Mouse (Mus musculus) hindbrain, embryonic 16.5 days (tissue): Measurements from ENCODE around the gene Wrap73. TPM values are rescaled to one million over a fixed set of nuclear protein-coding genes. Genes with fewer than 3 reads are reported as not detected.

Source experiments
- ATAC-seq: fragments of 200-750 bp; cut with Nextera tagmentation; 2 replicates; pipeline ENCODE4 v1.8.0; 2017; ENCODE audit warnings: moderate TSS enrichment, moderate library complexity
- H3K27ac ChIP-seq: fragments of 300-500 bp; sonication (generic); 2 replicates; pipeline ENCODE4 v1.5.1; 2014; ENCODE audit warnings: low read depth, mild to moderate bottlenecking, control low read depth, low read length, moderate library complexity
- H3K27me3 ChIP-seq: fragments of 300-500 bp; sonication (generic); replicated peaks from 2 replicates; pipeline ENCODE4 v1.6.1; 2014; ENCODE audit warnings: low read length; ENCODE audit not compliant: control insufficient read depth, insufficient read depth
- H3K36me3 ChIP-seq: fragments of 300-500 bp; sonication (generic); 2 replicates; pipeline ENCODE4 v1.6.1; 2014; ENCODE audit warnings: mild to moderate bottlenecking, low read length, moderate library complexity, mixed read lengths; ENCODE audit not compliant: control insufficient read depth, insufficient read depth
- H3K4me1 ChIP-seq: fragments of 300-500 bp; sonication (generic); 2 replicates; pipeline ENCODE4 v1.6.1; 2014; ENCODE audit warnings: low read depth, low read length; ENCODE audit not compliant: control insufficient read depth, insufficient read depth
- H3K4me2 ChIP-seq: fragments of 300-500 bp; sonication (generic); 2 replicates; pipeline ENCODE4 v1.6.1; 2014; ENCODE audit warnings: mild to moderate bottlenecking, low read length, control low read depth, moderate library complexity
- H3K4me3 ChIP-seq: fragments of 300-500 bp; sonication (generic); 2 replicates; pipeline ENCODE4 v1.5.1; 2014; ENCODE audit warnings: mild to moderate bottlenecking, low read length, control low read depth, moderate library complexity
- H3K9ac ChIP-seq: fragments of 300-500 bp; sonication (generic); 2 replicates; pipeline ENCODE4 v1.6.1; 2014; ENCODE audit warnings: low read depth, mild to moderate bottlenecking, control low read depth, low read length, moderate library complexity
- H3K9me3 ChIP-seq: fragments of 300-500 bp; sonication (generic); 2 replicates; pipeline ENCODE4 v1.6.1; 2014; ENCODE audit warnings: mild to moderate bottlenecking, low read length, moderate library complexity; ENCODE audit not compliant: control insufficient read depth
- WGBS: fragments of 180-500 bp; shearing (Covaris S2); extraction: QIAGEN DNeasy Blood & Tissue Kit; methylation state at CpG from one replicate; pipeline ENCODE4 v1.1.7; 2014; 5-methylcytosine and 5-hydroxymethylcytosine counted together
- polyA plus RNA-seq: library from polyadenylated mRNA; unstranded; fragments of >200 nt; fragmentation: Nextera tagmentation; extraction: Ambion mirVana; gene quantifications from 2 replicates; pipeline ENCODE4 v1.2.1, GENCODE M21; 2015

Gene Wrap73
- polyA plus RNA-seq, 1 experiment from 2014 or later, result 45.2 TPM

GRCm38 (mm10) chr4:154146342-154146741 is 4.2 kb downstream of the Wrap73 start:
- H3K36me3 ChIP-seq, result peaks cover 12% of the 10 kb centered on the region; the same call in 1 of the 2 replicates
- no peak overlapping the region for H3K9ac ChIP-seq
- H3K4me2 ChIP-seq, result no peak overlapping the region
- peaks cover 12% of the 10 kb centered on the region for H3K4me1 ChIP-seq
- H3K27ac ChIP-seq, result no peak overlapping the region
- no peak for ATAC-seq
- H3K9me3 ChIP-seq, result no peaks in the 10 kb centered on the region
- H3K4me3 ChIP-seq, result no peak overlapping the region
- peaks cover 2% of the 10 kb centered on the region for H3K27me3 ChIP-seq
- WGBS, result 82% methylated on average over 10 of the region's 10 CpGs

GRCm38 (mm10) chr4:154154104-154154503 is 11.9 kb downstream of the Wrap73 start:
- no peak overlapping the region for H3K9ac ChIP-seq
- 78% methylated on average over 11 of the region's 11 CpGs for WGBS
- H3K27ac ChIP-seq, result no peak overlapping the region
- peaks cover 49% of the 10 kb centered on the region for H3K36me3 ChIP-seq
- H3K4me1 ChIP-seq, result peaks cover 6% of the 10 kb centered on the region
- no peak overlapping the region for H3K4me3 ChIP-seq
- H3K27me3 ChIP-seq, result no peaks in the 10 kb centered on the region
- no peak overlapping the region for H3K4me2 ChIP-seq
- no peak for ATAC-seq
- no peaks in the 10 kb centered on the region for H3K9me3 ChIP-seq

DNA sequence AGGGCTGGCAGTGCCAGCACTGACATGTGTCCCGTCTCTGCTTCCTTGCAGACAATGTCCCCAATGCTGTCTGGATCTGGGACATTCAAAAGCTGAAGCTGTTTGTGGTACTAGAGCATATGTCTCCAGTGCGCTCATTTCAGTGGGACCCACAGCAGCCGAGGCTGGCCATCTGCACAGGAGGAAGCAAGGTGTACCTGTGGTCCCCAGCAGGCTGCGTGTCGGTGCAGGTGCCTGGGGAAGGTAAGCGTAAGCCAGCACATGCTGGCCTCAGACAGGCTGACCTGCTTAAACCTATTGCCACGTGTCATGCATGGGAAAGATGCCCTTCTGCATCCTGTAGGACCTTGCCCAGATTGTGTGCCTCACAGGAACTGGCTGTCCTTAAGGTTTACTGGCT is 13.9 kb downstream of the Wrap73 start:
- Histone ChIP-seq H3K4me3 (no peak overlapping the region), H3K4me2 (no peak overlapping the region), H3K9me3 (no peaks in the 10 kb centered on the region), H3K27ac (no peak overlapping the region), H3K27me3 (no peaks in the 10 kb centered on the region), H3K9ac (no peak overlapping the region), H3K4me1 (peaks cover 13% of the 10 kb centered on the region), H3K36me3 (peaks cover 37% of the 10 kb centered on the region)
- WGBS, result 82% methylated on average over 7 of the region's 7 CpGs
- ATAC-seq, result no peak

DNA sequence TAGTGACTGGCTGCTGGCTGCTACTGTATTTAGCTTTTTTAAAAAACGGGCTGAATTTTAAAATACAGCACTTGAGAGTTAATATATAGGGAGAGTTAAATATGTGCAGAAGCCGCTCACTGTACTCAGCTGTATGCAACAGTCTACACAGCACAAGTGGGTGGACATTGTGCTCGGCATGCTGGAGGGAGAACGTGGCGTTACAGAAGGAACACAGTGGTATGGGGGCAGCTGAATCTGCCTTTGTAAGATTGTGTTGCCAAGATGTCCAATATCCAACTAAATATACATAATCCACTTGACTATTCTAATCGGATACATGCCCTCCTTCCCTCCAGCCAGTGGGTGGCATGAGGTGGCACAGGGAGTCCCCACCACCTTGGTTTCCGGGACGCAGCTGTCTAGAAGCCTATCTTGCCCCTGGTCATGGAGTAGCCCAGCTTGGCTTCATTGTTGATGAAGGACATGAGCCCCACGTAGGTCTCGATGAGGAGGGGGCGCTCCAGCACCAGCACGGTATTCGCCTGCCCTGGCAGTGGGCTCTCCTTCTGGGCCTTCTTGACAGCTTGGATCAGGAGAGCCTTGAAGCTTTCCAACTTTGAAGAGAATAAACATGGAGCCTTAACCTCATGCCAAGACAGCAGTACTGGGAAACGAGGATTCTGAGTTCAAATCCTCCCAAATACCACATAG is 15.9 kb downstream of the Wrap73 start:
- Histone ChIP-seq H3K4me2 (no peak overlapping the region), H3K4me3 (no peak overlapping the region), H3K27ac (no peak overlapping the region), H3K9me3 (no peaks in the 10 kb centered on the region), H3K36me3 (peaks cover 27% of the 10 kb centered on the region), H3K27me3 (no peaks in the 10 kb centered on the region), H3K9ac (no peak overlapping the region), H3K4me1 (peaks cover 19% of the 10 kb centered on the region)
- 91% methylated on average over 14 of the region's 14 CpGs for WGBS
- no peak for ATAC-seq

DNA sequence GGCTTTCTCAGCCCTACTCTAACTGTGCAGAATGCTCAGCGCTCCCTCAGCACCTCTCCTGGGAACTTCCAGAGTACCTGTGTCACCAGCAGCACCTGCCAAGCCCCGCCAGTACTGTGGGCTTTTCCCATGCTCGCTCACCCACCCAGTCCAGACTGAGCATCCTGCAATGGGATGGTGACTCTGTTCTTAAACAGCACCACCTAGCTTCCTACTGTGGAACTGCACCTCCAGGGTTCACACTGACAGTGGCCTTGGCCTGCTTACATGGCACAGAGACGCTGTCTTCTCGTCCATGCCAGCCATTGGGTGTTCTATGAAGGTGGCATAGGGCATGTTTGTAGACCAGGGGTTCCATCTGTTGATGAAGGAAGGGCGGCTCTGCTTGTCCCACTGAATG is 16.8 kb downstream of the Wrap73 start:
- peak overlapping the region; percentile 59 for H3K4me2 ChIP-seq
- no peaks in the 10 kb centered on the region for H3K9me3 ChIP-seq
- no peak overlapping the region for H3K27ac ChIP-seq
- H3K36me3 ChIP-seq, result peaks cover 27% of the 10 kb centered on the region
- ATAC-seq, result peak; percentile 28; the same call in 1 of the 2 replicates
- H3K9ac ChIP-seq, result no peak overlapping the region
- no peaks in the 10 kb centered on the region for H3K27me3 ChIP-seq
- H3K4me3 ChIP-seq, result peak overlapping the region; percentile 81
- 10% methylated on average over 6 of the region's 6 CpGs for WGBS
- peaks cover 19% of the 10 kb centered on the region for H3K4me1 ChIP-seq

DNA sequence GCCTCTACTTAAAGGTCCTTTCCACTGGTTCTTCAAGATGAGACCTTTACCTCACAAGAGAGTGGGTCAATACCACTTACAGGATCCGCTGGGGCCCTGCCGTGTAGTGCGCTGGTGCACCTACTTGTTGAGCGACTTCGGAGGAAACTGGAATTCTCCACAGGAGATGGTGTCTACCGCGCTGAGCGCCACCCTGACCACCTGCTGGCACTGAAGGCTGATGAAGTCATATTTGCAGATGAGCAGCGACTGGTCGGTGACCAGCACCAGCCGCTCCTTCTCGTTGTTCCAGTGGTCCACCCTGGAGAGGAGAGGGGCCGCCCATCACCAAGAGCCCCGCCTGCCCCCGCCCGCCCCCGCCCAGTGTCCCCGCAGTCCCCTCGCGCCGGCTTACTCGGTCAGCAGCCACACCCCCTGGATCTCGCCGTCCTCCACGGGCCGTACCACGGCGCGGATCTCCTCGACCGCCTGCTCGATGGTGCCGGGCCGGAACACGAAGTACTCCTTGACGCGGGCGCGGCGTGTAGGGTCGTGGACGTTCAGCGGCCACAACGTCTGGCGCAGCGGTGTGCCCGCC is 17.9 kb downstream of the Wrap73 start:
- Histone ChIP-seq H3K9me3 (no peaks in the 10 kb centered on the region), H3K36me3 (peaks cover 27% of the 10 kb centered on the region), H3K9ac (peak overlapping the region; percentile 81), H3K27me3 (no peaks in the 10 kb centered on the region), H3K4me2 (peak overlapping the region; percentile 59), H3K4me1 (peaks cover 19% of the 10 kb centered on the region), H3K27ac (peak overlapping the region; percentile 73), H3K4me3 (peak overlapping the region; percentile 81)
- peak; percentile 74 for ATAC-seq
- 2% methylated on average over 40 of the region's 47 CpGs for WGBS

GRCm38 (mm10) chr4:154160538-154161390 is 18.6 kb downstream of the Wrap73 start, which contains the start of gene Tprgl:
Gene Tprgl (minus strand): TSS chr4:154160666.
- H3K4me2 ChIP-seq, result peak within 1 kb of the TSS; percentile 67
- under 1% methylated on average over 44 of the region's 75 CpGs for WGBS
- H3K36me3 ChIP-seq, result peaks cover 27% of the 10 kb centered on the region
- H3K27me3 ChIP-seq, result no peaks in the 10 kb centered on the region
- no peaks in the 10 kb centered on the region for H3K9me3 ChIP-seq
- peak within 1 kb of the TSS; percentile 81 for H3K4me3 ChIP-seq
- peak; percentile 97 for ATAC-seq
- H3K9ac ChIP-seq, result peak within 1 kb of the TSS; percentile 83
- peak within 1 kb of the TSS; percentile 73 for H3K27ac ChIP-seq
- peaks cover 19% of the 10 kb centered on the region for H3K4me1 ChIP-seq

- WGBS, result 16% methylated on average over 7 of the region's 7 CpGs
These were observed 21.1 kb downstream of the Wrap73 start for GRCm38 (mm10) chr4:154163296-154163695.

DNA sequence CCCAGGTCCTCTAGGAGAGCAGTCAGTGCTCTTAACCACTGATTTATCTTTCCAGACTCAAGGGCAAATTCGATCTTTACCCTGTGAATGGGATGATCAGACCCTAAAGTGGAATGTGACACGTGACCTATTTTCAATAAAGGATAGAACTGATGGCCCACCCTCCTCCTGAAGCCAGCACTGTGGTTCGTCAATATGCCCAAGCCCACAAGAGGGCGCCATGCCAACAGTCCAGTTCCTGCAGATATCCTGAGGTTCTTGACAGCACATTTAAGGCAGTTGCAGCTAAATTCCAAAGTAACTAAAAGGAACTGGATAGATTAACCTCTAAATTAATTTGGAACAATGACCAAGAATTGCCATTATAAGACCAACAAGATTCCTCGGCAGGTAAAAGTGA is 24.9 kb downstream of the Wrap73 start:
- no peak overlapping the region for H3K4me3 ChIP-seq
- peaks cover 16% of the 10 kb centered on the region for H3K4me1 ChIP-seq
- no peak overlapping the region for H3K4me2 ChIP-seq
- H3K27me3 ChIP-seq, result peaks cover 25% of the 10 kb centered on the region
- no peak overlapping the region for H3K27ac ChIP-seq
- no peak for ATAC-seq
- H3K9me3 ChIP-seq, result no peaks in the 10 kb centered on the region
- H3K36me3 ChIP-seq, result no peaks in the 10 kb centered on the region
- 29% methylated on average over 5 of the region's 5 CpGs for WGBS
- H3K9ac ChIP-seq, result no peak overlapping the region

More at GRCm38 (mm10) chr4:154163296-154163695, 21.1 kb downstream of the Wrap73 start:
- Histone ChIP-seq H3K4me2 (no peak overlapping the region), H3K9ac (no peak overlapping the region), H3K4me1 (peaks cover 19% of the 10 kb centered on the region), H3K27me3 (no peaks in the 10 kb centered on the region; the same call in 1 of the 2 replicates), H3K27ac (no peak overlapping the region), H3K36me3 (peaks cover 4% of the 10 kb centered on the region), H3K4me3 (no peak overlapping the region), H3K9me3 (no peaks in the 10 kb centered on the region)
- no peak for ATAC-seq
